Mouse (Mus musculus): ENCODE results near the gene Osbpl5.

GRCm38 (mm10) chr7:143738601-143739006, 18.2 kb downstream of the Osbpl5 start:
- no peak for TF ChIP-seq CTCF (IDR thresholded peaks at IDR 0.05; ENCODE audit: extremely low read depth, insufficient read length, insufficient replicate concordance, low read depth, low read length)
- no peak for TF ChIP-seq POLR2A (IDR thresholded peaks at IDR 0.05; ENCODE audit: low read depth, low read length)

Measured in small intestine, adult 2 months (tissue).